Mouse (Mus musculus): ENCODE measurements around the gene Stra6. TPM values are rescaled to one million over a fixed set of nuclear protein-coding genes. Genes with fewer than 3 reads are reported as not detected.
A peak's percentile ranks its signal among the peaks of the same experiment; 100 is the strongest.

Stra6 gene
- polyA plus RNA-seq, 1 experiment from 2014 or later, result 13.9 TPM

DNA sequence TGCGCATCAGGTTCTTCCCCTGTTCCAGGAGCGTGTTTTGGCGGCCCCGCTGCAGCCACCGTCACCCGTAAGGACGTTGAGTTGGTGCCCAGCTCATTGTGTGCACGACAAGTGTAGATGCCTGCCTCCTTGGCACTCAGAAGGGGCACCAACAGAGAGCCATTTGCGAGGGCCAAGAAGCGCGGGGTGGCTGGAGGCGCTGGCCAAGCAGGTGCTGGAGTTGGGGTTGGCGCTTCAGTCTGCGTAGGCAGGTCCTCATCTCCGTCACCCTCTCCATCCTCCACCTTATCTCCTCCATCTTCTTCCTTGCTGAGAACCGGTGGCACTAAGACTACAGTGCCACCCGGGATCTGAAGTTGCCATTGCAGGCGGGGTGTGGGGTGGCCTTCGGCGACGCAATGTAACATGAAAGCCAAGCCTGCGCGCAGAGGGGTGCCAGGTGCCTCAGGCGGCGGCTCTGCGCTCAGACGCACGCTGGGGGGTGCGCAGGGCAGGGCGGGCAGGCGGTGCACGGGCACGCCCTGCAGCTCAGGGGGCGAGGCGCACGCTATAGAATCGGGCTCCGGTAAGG lies 135.3 kb downstream of the Stra6 start:
- ATAC-seq (ENCODE audit: insufficient number of reproducible peaks, low FRiP score, low TSS enrichment, low read depth), result no peak
- H3K36me3 ChIP-seq, result no peaks in the 10 kb centered on the region
- H3K27ac ChIP-seq (replicated peaks), result no peak overlapping the region
- H3K4me1 ChIP-seq, result peaks cover 75% of the 10 kb centered on the region
- no peaks in the 10 kb centered on the region for H3K9me3 ChIP-seq (replicated peaks)
- peak overlapping the region; percentile 30 for H3K4me3 ChIP-seq (replicated peaks)
- no peak overlapping the region for H3K9ac ChIP-seq
- peaks cover 100% of the 10 kb centered on the region for H3K27me3 ChIP-seq
- 3% methylated on average over 38 of the region's 38 CpGs for WGBS
- peak overlapping the region; percentile 50 for H3K4me2 ChIP-seq (replicated peaks)

DNA sequence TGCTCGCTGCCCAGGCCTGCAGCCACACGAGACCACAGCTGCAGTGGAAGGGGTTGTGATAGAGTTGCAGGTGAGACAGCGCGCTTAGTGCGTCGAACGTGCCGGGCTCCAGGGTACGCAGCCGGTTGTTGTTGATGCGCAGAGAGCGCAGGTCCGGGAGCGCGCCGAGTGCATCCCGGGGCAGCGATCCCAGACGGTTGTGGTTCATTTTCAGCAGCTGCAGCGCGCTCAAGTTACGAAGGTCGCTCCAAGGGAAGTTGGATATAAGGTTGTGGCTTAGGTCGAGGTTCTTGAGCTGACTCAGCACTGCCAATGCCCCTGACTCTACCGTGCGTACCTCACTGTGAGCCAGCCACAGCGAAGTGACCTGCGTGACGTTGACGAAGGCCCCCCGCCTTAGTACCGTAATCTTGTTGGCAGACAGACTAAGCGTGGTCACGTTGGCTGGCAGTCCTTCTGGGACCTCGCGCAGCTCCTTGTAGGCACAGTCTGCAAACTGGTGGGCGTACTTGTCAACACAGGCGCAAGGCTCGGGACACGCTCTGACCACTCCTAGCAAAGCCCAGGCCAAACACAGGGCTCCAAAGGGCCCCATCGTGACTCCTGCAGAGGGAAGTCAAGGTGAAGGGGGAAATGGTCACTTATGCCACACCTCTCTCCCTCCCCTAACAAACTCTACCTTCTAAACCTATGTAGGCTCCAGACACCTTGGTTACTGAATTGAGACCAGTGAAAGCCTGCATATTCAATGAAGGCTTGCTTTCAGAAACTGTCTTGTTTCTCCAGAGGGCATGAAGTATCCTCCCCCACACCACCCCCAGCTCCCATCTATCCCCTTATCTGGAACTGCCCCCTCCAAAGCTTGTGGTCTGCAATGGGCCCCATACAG lies 136.0 kb downstream of the Stra6 start:
- H3K4me2 ChIP-seq (replicated peaks), result peak overlapping the region; percentile 50
- no peak overlapping the region for H3K9ac ChIP-seq
- H3K36me3 ChIP-seq, result no peaks in the 10 kb centered on the region
- H3K27ac ChIP-seq (replicated peaks), result no peak overlapping the region
- H3K4me3 ChIP-seq (replicated peaks), result peak overlapping the region; percentile 30
- no peaks in the 10 kb centered on the region for H3K9me3 ChIP-seq (replicated peaks)
- peaks cover 96% of the 10 kb centered on the region for H3K27me3 ChIP-seq
- 3% methylated on average over 41 of the region's 41 CpGs for WGBS
- H3K4me1 ChIP-seq, result peaks cover 79% of the 10 kb centered on the region
- no peak for ATAC-seq (ENCODE audit: insufficient number of reproducible peaks, low FRiP score, low TSS enrichment, low read depth)

DNA sequence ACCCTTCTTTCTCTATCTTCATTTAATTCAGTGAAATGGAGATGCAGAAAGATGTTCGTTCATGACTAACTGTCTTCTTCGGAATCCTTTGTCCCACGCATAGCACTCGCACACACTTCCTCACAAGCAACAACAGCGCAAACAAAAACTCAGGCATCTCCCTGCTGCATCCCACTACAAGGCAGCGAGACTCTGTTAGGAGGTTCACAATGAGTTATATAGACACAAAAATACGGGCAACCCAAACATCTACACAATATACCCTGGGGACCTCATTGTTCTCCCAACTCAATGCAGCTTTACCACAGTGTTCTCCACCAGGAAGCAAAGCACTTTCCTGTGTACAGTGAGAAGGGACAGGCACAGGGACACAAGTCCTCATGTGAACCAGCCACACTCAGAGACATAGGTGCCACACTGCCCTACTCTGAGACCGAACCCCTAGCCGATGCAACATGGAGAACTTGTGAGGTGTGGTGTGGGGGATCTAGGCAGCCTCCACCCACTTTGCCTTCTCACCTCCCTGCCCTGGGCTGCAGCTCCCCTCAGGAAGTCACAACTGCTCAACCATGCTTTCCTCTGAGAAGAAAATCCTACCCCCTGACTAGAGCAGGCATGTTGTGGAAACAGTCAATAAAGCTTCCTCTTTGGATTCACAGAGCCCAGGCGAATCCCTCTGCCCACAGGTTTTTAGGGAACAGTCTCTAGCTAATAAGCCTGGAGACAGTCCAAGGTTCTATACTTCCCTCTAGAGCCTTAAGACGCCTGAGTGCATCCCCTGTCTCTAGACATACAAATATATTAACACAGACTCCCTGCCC lies 136.9 kb downstream of the Stra6 start:
- 15% methylated on average over 11 of the region's 11 CpGs for WGBS
- H3K9ac ChIP-seq, result no peak overlapping the region
- peaks cover 79% of the 10 kb centered on the region for H3K4me1 ChIP-seq

DNA sequence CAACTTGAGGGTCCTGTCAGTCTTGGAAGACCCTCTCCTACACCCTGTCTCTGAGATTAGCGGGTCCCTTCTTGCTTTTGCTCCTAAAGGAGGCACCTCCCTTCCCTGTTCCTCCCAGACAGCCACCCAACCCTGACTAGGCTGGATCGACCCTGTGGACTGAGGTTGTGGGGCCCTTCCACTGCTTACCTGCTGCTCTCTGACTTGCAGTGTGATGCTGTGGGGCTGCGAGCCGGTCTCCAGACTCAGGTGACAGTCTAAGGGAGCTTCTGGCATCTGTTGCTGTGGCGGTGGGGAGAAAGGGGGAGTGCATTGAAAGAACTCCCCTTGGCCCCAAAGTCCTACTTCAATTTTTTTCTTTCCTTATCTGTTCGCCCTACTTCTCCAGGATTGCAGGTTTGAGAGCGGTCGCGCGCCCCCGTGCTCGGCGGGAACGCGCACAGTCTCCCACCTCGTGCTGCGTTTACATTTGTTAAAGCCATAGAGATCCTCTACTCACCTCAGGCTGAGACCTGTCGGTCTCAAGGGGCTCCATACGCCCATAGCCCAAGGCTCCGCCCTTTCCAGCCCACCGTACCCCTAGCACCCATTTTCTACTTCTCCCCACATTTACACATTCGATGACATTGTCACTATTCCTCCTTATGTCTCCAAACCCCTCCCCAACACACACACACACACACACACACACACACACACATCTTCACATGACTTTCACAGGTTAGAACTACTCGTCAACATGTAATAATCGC lies 137.7 kb downstream of the Stra6 start:
- Histone ChIP-seq H3K27me3 (peaks cover 80% of the 10 kb centered on the region), H3K4me3 (replicated peaks) (peak overlapping the region; percentile 17), H3K4me1 (peaks cover 75% of the 10 kb centered on the region), H3K4me2 (replicated peaks) (peak overlapping the region; percentile 30), H3K9me3 (replicated peaks) (no peaks in the 10 kb centered on the region), H3K9ac (no peak overlapping the region), H3K27ac (replicated peaks) (no peak overlapping the region), H3K36me3 (no peaks in the 10 kb centered on the region)
- no peak for ATAC-seq (ENCODE audit: insufficient number of reproducible peaks, low FRiP score, low TSS enrichment, low read depth)
- 2% methylated on average over 24 of the region's 24 CpGs for WGBS

More for the DNA sequence above, 136.9 kb downstream of the Stra6 start:
- no peak overlapping the region for H3K4me2 ChIP-seq (replicated peaks)
- H3K4me3 ChIP-seq (replicated peaks), result no peak overlapping the region
- no peaks in the 10 kb centered on the region for H3K36me3 ChIP-seq
- no peak for ATAC-seq (ENCODE audit: insufficient number of reproducible peaks, low FRiP score, low TSS enrichment, low read depth)
- peaks cover 88% of the 10 kb centered on the region for H3K27me3 ChIP-seq
- no peak overlapping the region for H3K27ac ChIP-seq (replicated peaks)
- H3K9me3 ChIP-seq (replicated peaks), result no peaks in the 10 kb centered on the region

DNA sequence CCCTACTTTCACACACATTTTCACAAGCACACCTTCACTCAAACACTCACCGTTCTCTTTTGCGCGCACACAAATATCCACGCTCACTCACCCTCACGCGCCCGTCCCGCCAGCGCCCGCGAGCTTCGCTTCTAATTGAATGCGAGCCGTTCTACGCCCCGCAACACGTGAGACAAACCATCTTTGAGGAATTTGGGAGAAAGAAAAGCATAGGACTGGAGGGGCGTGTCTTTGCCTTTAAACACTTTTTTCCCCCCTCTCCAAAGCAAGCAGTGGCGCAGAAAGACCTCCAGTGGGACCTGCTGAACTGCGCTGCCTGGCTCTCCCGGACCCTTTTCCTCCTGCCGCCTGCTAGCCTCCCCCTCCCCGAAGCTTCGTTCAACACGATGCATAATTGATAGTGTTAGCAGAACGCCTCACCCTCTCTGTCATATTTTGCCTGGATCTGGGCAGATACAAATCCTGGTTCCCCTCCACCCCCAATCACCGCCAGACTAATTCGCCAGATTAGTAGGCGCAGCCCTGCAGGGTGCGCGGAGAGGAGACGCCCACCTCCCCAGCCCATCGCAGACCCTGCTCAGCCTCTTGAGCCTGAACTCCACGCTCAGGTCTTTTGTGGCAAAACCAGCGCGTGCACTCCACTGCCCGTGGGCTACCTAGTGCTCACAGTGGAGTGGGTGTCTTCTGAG lies 138.4 kb downstream of the Stra6 start:
- Histone ChIP-seq H3K4me1 (peaks cover 67% of the 10 kb centered on the region), H3K27ac (replicated peaks) (no peak overlapping the region), H3K36me3 (no peaks in the 10 kb centered on the region), H3K4me3 (replicated peaks) (peak overlapping the region; percentile 17), H3K9ac (no peak overlapping the region), H3K4me2 (replicated peaks) (peak overlapping the region; percentile 30), H3K27me3 (peaks cover 73% of the 10 kb centered on the region), H3K9me3 (replicated peaks) (no peaks in the 10 kb centered on the region)
- no peak for ATAC-seq (ENCODE audit: insufficient number of reproducible peaks, low FRiP score, low TSS enrichment, low read depth)
- under 1% methylated on average over 37 of the region's 37 CpGs for whole genome bisulfite sequencing

DNA sequence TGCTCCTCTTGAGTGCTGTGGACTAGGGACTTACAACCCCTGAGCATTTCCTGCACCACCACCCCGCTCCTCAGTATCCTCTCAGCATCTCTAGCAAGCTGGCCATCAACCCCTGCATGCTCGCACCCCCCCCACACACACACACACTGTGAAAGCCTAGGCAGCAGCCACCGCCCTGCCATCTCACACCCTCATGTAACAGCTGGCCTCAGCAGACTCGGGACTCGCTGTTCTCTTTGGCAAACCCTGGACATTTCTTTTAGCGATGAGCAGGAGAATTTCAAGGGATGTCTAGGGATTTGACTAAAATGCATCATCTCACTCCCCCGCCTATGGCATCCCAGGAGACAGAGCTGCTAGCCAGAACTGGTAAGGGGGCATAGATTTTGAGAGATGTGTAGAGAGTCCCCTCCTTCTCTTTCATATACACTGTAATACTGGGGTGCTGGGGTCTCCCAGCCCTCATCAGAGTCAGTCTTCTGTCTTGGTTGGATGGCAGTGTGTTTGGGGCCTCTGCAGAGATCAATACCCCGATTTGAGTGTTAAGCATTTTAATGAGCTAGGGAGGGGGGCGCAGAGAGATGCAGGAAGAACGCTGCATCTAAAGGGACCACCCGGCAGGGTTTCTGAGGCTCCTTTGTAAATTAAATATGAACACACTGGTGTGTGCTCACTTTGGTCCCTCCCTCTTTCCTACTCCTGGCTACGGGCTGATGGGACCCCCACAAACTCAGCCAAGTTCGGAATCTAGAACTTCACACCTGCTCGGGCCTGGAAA lies 139.3 kb downstream of the Stra6 start:
- Histone ChIP-seq H3K9ac (no peak overlapping the region), H3K4me3 (replicated peaks) (0 out of 2 replicates have a peak overlapping the region, but pooled peaks have one; percentile 17), H3K4me2 (replicated peaks) (no peak overlapping the region), H3K27me3 (peaks cover 66% of the 10 kb centered on the region), H3K4me1 (peaks cover 59% of the 10 kb centered on the region), H3K9me3 (replicated peaks) (no peaks in the 10 kb centered on the region), H3K27ac (replicated peaks) (no peak overlapping the region), H3K36me3 (no peaks in the 10 kb centered on the region)
- WGBS, result 6% methylated on average over 14 of the region's 14 CpGs
- ATAC-seq (ENCODE audit: insufficient number of reproducible peaks, low FRiP score, low TSS enrichment, low read depth), result no peak

Other genes with a start within 250 kb of the Stra6 start
- gene Arid3b, start 227.0 kb upstream of the Stra6 start, polyA plus RNA-seq (2015; fragmentation: Nextera tagmentation; extraction: Ambion mirVana), result 5.1 and 5.5 TPM in 2 replicates
- gene Ubl7, start 152.8 kb upstream of the Stra6 start, polyA plus RNA-seq (2015; fragmentation: Nextera tagmentation; extraction: Ambion mirVana), result 108 and 117 TPM in 2 replicates
- 0.65 and 0.93 TPM in 2 replicates for gene Sema7a, start 123.7 kb upstream of the Stra6 start, polyA plus RNA-seq (2015; fragmentation: Nextera tagmentation; extraction: Ambion mirVana)
- gene Cyp11a1, start 57.4 kb upstream of the Stra6 start, polyA plus RNA-seq (2015; fragmentation: Nextera tagmentation; extraction: Ambion mirVana), result 9.8 and 9.9 TPM in 2 replicates
- gene Ccdc33, start 55.0 kb downstream of the Stra6 start, polyA plus RNA-seq (2015; fragmentation: Nextera tagmentation; extraction: Ambion mirVana), result 1.3 and 1.6 TPM in 2 replicates
- gene Islr, start 140.5 kb downstream of the Stra6 start, polyA plus RNA-seq (2015; fragmentation: Nextera tagmentation; extraction: Ambion mirVana), result 150 and 165 TPM in 2 replicates
- gene Islr2, start 140.5 kb downstream of the Stra6 start, polyA plus RNA-seq (2015; fragmentation: Nextera tagmentation; extraction: Ambion mirVana), result 0.80 and 0.81 TPM in 2 replicates
- gene Pml, start 186.0 kb downstream of the Stra6 start, polyA plus RNA-seq (2015; fragmentation: Nextera tagmentation; extraction: Ambion mirVana), result 14.5 and 17.0 TPM in 2 replicates
- gene Stoml1, start 189.4 kb downstream of the Stra6 start, polyA plus RNA-seq (2015; fragmentation: Nextera tagmentation; extraction: Ambion mirVana), result 35.9 and 42.8 TPM in 2 replicates
- gene Loxl1, start 249.4 kb downstream of the Stra6 start, polyA plus RNA-seq (2015; fragmentation: Nextera tagmentation; extraction: Ambion mirVana), result 89.8 and 92.4 TPM in 2 replicates

Measured in embryonic facial prominence, embryonic 15.5 days (tissue).